Mouse (Mus musculus) adrenal gland, adult (tissue): ENCODE measurements around the gene Phactr1.

Experiments
- DNase-seq, 2 experiments: peaks; one replicate each; pipeline ENCODE4 v3.0.0; 2022 to 2023; ENCODE audit warnings: low spot score in 1 of 2; ENCODE audit not compliant: inconsistent age in 2 of 2

Gene Phactr1

DNA sequence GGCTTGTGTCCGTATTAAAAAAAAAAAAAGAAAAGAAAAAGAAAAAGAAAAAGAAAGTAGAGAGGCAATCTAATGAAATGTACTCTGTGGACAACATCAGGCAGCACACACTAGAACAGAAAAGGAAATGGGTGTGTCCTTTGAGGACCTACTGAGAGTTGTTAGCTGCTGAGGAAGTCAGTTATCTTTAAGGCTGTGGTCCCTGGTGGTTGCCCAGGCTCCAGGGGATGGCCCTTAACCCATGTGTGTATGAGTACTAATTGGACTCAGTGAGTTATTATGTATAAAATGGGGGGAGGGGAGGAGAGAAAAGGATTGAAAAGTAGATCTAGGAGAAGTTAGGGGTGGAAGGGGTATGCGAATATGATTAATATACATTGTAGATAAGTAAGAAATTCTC lies 278.4 kb downstream of the Phactr1 start:
- DNase-seq: no peak

DNA sequence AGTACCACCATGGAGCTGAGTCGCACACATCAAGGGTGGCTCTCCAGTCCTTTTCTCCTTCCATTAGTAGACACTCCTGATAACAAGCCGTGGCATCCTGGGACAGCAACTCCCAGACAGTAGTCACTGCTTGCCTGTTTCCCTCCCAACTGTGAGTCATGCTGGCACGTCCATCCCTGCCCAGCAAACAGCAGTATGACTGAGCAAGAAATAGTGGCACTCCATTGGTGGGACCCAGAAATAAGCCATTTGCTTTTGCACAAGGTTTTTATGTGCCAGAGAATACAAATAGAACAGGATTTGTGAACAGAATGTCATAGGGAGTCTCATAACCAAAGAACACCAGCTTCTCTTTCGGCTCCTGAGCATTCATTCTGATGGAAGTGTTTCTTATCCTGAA lies 281.1 kb downstream of the Phactr1 start:
- DNase-seq: no peak

DNA sequence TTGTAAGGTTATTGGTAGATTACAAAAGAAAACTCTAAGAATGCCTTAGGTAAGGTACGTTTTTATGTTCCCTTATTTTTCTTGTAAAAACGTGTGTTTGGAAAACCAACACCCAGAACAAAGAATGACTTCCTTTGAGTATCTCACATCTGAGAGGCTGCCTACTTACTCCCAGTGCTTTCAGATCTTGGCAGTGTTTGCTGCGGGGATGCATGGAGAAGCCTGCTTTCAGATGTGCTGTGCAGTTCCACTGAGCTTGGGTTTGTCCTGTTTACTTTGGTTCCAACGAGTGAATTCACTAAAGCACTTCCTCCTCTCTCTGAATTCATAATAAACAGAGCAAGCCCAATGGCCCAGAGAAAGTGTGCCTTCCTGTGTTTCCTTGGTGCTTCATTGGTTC lies 288.1 kb downstream of the Phactr1 start:
- no peak for DNase-seq

DNA sequence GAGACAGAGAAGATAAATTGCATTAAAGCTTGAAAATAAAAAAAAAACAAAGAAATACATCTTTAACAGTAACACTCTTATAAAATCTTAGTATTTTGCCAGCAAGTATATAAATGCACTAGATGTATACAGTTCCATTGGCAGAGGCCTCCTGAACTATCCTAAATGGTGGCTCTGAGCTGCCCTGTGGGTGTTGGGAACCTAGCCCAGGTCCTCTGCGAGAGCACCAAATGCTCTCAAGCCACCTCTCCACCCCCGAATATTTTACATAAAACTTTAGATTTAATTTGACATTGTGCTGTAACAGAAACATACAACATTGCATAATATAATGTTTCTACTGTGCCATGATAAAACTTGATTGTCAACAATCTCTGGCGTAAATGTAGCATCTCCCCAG lies 293.1 kb downstream of the Phactr1 start:
- DNase-seq: no peak

DNA sequence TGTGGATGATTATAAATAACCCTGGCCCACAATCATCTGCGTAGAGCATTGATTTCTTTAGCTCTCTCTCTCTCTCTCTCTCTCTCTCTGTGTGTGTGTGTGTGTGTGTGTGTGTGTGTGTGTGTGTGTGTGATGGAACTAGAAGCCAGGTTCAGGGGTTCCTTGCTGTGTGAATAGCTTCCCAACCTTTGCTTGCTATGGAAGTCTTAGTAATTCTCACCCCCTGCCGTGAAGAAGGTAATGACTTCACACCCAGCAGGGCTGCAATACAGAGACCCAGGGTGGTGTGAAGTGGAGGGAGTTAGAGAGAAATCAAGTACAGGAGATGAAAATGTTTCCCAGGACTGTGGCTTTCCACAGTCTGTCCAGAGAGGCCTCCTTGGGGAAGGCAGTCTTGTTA lies 293.5 kb downstream of the Phactr1 start:
- no peak for DNase-seq

DNA sequence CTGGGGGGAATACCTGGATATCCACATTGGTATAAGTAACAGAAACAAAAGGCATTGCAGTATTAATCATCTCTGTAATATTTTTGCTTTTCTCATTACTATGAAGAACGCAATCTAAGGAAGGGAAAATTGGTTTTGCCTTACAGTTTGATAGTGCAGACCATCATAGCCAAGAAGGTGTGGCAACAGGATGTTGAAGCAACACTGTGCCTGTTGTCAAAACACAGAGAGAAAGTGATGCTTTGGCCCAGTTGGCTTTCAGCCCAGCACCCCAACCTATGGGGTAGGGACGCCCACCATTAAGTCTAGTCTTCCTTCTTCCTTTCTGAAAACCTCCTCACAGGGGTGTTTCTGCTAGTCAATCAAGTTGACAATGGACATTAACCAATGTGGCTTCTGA lies 294.1 kb downstream of the Phactr1 start:
- no peak for DNase-seq

DNA sequence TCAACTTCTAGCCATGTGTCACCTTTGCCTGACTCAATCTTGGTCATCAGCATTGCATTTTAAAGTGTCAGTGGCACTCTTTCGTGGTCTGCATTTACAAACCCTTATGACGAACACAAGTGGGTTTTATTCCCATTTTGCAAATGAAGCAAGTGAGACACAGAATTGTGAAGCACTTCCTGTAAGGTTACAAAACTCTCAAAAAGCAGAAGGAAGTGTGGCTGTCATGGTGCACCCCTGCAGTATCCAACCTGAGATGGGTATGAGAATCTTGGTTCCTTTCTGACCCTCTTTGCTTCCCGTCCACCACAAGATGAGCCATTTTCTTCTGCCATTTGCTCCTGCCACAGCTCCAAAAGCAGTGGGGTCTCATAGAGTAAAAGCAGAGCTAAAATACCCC lies 295.7 kb downstream of the Phactr1 start:
- DNase-seq: no peak

DNA sequence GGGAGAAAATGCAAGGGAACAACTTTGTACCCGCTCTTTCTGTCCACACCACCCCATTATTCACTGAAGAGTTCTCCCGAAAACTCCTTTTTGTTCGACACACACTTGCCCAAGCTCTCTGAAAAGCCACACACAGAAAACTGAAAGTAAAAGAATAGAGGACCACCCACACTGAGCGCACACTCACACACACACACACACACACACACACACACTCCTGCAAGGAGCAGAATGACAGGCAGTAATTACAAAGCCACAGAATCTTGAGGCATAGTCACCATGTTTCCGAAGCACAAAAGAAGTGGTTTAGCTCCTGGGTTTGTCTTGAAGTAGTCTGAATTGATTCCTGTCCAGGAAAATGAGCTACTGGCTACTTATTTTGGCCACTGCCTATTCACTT lies 296.5 kb downstream of the Phactr1 start:
- DNase-seq: no peak

DNA sequence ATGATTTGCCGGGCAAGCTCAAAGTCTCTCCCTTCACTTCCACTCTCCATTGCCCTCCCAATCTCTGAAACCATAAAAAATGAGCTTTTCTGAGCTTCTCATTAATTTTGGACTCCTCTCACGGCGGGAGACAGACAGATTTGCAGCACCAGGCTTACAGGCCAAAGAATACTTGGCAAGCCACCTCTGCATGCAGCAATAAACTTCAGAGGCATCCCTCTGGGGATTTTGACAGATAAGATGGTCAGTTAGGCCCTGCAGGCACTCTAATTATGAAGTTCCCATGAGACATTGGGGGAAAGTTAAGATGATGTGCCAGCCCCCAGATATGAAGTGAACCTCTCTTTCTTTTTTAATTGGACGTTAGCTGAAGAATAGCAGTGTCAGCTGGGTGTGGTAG lies 300.2 kb downstream of the Phactr1 start:
- no peak for DNase-seq

DNA sequence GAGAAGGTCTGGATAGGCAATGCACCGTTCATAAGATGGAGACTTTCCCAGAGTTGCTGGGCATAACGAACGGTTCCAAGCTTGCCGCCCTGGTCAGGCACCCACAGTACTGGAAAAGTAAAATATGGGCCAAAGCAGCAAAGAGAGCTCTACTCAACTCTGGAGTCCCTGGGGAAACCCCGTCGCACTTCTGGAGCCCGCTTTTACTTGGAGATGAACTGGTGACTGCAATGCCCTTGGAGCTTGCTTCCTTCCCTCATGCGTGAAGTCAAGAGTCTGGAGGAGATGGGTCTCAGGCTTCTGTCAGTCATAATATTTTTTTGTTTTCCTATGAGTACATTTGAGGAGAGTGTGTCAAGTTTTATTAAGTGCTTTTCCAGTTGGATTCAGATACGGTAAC lies 302.2 kb downstream of the Phactr1 start:
- DNase-seq: no peak

DNA sequence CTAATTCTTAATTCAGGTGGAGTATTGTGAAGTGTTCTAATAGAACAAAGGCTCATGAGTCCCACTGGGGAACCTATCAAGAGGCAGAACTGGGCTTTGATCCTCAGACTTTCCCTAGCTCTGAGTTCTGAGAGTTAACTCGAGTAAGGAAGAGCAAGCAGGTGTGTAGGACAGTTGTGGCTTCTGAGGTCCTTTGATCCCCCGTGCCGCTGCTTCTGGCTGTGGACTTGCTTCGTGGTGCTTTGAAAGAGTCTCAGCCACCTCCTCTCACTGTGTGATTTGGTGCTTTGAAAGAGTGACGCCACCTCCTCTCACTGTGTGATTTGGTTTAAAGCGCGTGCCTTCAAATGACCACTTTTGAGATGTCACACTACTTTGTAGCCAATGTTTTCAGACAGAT lies 305.4 kb downstream of the Phactr1 start:
- DNase-seq: no peak

DNA sequence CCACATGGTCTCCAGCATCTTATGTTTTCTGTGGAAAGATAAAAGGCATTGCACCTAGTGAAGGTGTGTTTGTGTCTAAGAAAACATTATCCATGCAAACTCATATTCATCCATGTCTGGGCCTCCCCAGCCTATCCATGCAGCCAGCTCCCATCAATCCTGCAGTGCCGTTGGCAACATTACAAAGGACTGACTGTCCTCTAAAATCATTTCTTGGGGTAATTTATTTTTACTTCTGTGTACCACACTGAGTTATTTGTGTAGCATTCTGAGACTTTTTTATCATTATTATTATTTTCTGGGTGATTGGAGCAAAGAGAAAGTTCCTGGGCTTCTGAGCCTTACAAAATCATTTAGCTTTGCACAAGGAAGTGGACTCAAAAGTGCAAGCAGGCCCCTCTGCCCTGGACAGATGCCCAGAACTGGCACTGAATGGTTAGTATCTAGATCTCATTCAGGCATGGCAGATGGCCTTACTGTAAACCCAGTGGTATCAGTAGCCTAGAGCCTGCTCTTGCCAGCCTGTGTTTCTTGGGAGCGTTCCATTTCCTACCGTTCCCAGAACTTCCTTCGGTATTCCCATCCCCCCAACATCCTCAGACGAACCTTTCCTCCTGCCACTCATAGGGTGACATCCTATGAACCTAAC lies 307.6 kb downstream of the Phactr1 start:
- peak; percentile 50 to 75 for DNase-seq

DNA sequence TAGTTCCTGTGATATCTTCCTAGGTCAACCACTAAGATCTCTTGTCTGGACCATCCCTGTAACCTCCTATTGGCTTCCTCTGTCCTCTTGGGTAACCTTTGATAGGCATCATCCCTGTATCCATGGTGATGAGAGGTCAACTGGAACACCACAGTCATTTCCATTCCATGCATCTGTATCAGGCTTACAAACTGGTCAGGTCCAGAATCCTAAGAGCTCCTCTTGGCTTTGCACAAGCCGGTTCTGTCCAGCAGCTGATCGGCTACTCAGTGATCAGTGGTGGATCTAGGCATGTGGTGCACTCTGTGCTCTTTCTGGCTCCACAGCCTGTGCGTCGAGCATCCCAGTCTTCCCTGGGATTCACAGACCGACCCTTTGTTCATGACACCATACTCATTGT lies 309.1 kb downstream of the Phactr1 start:
- DNase-seq: no peak

DNA sequence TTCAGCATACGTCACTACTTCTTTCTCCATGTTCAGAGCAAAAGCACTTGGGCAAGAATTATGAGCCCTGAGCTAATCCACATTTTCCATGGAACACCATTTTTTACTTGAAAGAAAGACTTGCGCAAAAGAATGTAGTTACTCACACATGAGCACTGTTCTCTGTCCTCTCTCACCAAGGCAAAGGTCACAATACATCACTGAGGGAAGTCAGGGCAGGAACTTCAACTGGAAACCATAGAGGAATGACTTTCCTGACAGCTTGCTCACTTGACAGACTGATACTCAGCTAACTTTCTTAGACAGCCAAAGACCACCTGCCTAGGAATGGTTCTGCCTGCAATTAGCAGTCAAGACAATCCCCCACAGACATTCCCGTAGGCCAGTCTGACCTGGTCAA lies 309.6 kb downstream of the Phactr1 start:
- DNase-seq: peak in 1 of 2 experiments; percentile 43

DNA sequence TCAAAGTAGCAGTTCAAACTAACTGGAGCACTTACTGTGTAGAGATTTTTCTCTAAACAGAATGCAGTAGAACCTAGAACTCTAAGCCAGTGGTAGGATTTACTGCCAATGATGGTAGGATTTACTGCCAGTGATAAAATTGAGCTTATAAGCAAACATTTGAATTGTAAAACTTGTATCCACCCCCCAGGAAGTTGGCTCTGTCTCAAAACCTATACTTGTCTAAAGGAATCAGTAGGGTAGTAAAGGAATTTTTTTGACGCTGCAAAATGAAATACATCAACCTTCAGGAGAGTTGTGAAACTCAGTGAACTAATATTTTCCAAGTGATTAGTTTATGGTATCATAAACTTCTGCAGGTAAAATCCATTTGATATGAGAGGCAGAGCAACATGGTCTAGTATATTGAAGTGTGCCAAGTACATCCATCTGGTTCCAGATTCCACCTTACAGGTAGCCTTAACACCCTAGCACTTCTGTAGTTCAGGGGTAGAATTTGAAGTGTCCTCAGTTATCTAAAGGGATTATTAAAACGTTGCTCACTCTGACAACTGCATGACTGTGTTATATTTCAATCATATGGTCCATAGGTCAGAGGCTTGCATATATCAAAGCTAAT lies 310.2 kb downstream of the Phactr1 start:
- DNase-seq: no peak

DNA sequence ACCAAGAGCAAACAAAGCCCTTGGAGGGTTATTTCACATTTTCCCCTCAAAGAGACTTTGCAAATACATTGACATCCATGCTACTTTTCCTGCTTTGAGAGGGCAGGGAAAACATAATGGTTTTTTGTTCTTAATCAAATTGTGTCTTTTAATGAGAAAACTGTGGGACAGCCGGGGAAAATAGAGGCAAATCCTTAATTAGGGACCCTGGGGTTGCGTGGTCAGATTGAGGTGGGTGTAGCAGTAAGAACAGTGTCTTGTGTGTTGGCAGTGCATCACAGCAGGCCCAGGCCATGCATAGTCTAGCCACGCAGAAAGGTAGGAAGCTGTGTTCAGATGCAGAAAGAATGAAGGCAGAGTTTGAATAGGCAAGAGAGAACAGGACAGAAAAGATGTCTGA lies 310.7 kb downstream of the Phactr1 start:
- DNase-seq: no peak

DNA sequence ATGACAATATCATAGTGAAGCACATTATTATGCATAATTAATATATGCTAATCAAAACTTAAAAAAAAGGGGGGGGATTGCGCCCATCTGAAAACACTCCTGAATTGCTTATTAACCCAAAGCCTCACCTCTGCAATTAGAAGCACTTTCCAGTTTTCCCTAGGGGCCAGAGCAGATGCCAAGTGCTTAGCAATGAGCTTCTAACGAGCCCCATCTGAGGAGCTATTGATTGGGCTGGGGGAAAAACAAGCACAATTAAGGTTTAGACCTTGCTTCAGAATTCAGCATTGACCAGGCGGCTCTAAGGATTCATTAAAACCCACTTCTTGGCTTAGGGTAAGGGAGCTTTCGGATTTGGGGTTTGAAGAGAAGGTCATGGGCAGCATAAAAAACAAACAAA lies 311.9 kb downstream of the Phactr1 start:
- no peak for DNase-seq

DNA sequence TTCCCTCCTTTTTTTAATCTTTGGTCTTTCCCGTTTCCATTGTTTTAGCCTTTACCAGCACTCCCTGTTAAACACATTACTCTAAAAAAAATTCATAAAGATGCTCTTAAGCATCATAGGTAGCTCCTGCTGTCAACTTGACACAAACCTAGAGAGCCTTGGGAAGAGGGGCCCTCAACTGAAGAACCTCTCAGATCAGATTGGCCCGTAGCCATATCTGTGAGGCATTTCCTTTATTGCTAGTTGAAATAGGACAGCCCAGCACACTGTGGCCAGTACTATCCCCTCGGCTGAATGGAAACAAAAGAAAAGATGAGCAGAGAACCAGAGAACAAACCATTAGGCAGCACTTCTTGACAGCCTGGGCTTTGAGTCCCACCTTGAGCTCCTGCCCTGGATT lies 313.9 kb downstream of the Phactr1 start:
- DNase-seq: no peak

DNA sequence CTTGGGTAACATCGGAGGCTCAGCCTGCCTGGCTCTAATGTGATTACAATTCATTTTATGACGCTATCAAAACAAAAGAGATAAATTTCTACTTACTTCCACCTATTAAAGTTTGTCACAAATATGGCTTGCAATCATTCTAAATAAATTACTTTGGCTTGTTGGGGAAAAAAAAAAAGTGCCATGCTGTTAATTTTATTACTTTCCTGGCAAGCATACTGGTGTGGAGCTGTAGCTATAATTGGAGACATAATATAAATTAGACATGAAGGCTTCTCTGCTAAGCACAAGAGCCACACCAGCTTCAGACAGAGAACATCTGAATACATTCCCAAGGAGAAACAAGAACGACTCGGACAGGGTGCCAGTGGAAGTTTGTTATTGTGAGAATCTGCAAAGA lies 315.8 kb downstream of the Phactr1 start:
- no peak for DNase-seq

DNA sequence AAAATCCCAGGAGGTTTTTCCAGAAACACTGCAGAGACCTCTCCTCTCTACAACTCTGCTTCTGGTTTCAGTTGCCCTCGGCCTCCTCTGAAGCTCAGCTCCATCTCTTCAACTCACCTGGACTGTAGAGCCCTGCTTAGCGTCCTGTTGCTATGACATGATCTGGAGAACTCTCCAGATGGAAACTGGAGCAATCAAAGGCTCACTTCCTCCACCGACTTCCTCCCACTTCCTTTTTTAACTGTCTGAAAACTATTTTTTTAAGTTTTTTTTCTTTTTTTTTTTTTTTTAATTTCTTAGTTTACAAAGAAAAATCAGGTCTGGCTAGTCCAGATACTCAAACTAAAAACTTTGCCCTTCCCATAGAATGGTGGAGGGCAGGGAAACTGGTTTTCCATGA lies 318.9 kb downstream of the Phactr1 start:
- no peak for DNase-seq

DNA sequence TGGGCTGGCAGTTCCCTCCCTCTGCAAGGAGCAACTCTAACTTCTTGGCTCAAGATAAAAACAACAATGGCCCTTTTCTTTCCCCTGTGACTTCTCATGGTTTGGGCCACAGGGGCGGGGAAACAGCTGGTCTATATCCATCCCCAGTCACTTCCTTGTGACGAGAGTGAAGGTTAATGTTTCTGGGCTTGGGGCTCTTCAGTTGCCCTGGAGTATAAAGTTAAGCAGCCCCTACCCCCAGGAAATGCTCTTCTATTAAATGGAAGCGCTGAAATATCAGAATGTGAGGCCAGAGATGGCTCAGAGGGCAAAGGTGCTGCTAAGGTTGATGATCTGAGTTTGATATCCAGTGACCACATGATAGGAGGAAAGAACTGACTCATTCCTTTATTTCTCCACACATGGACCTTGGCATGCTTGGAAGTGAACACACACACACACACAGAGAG lies 324.7 kb downstream of the Phactr1 start:
- DNase-seq: peak in 1 of 2 experiments; percentile 38

DNA sequence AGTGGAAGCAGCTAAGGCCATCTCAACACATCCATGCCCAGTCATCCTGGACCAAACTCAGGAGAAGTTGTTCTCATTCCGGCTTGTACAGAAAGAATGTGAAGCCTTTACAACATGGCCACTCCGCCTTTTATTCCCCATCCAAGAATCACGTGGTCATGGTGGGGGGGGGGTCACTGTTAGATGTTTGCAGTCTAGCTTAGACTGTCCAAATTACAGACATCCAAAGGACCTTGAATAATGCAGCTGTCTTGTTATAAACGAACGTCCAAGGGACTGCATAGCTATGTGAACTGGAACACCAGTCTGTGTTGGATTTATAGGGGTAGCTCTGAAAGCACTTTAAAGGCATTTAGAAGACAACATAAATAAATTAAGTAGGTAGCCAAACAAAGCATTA lies 328.0 kb downstream of the Phactr1 start:
- DNase-seq: no peak

DNA sequence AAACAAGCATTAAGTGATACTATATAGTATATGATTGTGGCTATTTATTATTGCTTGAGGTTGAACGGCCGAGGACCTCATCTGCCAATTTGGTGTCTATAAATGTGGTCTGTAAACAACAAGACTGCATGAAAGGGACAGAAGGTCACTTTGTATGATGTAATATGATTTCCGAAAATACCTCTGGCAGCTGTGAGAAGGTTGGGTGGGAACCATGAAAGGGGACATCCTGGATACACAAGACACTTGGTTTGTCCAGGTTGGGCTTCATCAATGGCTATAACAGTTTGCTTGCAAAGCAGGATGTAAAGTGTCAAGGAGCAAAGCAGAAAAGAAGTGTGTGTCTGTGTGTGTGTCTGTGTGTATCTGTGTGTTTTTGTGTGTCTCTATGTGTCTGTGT lies 329.2 kb downstream of the Phactr1 start:
- no peak for DNase-seq
